Mouse (Mus musculus) adrenal gland, adult 18-20 months (tissue): ENCODE measurements around the gene Ednra. TPM values are rescaled to one million over a fixed set of nuclear protein-coding genes. Genes with fewer than 3 reads are reported as not detected.
"Not testable (repeated sequence)": the region's sequence is repeated elsewhere in the genome, so short reads cannot be mapped to it uniquely, and the experiment has no call there.

Source experiments
- DNase-seq, 2 experiments: peaks; one replicate each; pipeline ENCODE4 v3.0.0; 2021 to 2022; ENCODE audit warnings: low spot score in 2 of 2
- total RNA-seq, 2 experiments: library from RNA; stranded (reverse); gene quantifications; 1 replicate in 1 of 2; 2 replicates in 1 of 2; pipeline ENCODE4 v1.2.3; 2021

Ednra gene
- total RNA-seq, 2 experiments from 2014 or later: 21.5 to 21.9 TPM

DNA sequence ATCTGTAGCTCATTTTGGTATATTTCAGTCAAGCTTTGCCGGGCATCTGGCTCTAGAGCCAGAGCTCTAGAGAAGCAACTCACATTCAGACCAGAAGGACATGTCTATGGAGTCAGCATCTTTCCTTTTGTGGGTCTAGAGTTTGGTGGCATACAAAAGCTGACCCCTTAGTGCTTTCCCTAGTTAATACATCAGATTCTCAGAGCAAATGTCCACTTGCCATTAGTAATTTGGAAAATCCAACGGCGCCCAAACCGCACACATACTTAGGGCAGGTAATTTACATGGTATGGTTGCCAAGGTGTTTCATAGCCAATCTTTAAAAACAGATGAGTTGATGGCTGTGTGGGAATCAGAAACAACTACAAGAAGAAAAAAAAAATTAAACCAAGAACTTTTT lies 1.2 kb downstream of the Ednra start:
- DNase-seq: no peak

DNA sequence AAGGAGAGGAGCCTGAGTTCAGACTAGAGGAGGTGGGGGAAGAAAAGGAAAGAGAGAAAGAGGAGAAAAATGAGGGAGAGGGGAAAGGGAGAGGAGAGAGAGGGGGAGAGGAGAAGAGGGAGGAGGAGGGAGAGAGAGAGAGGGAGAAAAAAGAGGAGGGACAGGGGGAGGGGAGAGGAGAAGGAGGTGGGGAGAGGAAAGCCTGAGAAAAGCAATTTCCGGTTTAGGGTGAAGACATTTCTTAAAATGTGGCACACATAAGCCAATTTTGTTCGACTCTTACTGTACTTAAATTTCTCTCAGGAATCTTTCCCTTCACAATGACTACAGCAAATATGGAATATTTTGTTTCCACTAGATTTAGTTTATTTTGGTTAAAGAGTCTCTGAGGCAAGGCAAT lies 5.3 kb downstream of the Ednra start:
- no peak for DNase-seq

DNA sequence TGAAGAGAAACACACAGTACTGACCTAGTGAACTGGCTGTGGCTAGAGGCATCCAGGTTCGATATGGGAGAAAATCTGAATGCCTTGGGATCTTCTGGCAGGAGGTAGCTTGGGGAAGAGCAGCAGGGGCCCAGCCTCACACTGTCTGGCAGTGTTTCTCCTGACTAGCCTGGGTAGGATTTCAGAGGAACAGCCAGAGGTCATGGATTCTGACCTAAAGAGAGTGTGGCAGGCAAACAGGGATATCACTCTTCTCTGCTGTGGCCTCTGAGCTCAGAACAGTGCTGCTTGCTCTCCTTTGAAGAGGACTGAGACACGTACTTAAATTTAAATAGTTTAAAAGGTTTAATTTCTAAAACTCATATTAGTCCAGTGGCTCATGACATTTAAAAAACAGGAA lies 7.2 kb downstream of the Ednra start:
- no peak for DNase-seq

DNA sequence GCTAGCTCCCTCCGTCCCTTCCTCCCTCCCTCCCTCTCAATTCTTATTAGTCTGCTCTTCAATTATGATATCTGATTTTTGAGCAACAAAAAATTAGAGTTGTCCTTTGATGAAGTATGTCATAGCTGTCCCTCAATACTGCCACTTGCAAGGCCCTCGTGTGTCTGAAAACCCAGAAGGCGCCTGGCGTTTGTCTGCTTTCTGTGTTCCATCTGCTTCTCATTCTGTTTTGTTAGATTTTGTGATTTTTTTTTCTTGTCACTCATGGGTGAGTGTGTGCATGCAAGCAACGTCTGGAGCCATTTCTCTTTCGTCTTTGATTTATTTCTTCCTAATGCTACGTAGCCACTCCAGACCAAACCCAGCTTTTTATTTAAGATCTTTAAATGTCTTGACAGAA lies 9.8 kb downstream of the Ednra start:
- no peak for DNase-seq

DNA sequence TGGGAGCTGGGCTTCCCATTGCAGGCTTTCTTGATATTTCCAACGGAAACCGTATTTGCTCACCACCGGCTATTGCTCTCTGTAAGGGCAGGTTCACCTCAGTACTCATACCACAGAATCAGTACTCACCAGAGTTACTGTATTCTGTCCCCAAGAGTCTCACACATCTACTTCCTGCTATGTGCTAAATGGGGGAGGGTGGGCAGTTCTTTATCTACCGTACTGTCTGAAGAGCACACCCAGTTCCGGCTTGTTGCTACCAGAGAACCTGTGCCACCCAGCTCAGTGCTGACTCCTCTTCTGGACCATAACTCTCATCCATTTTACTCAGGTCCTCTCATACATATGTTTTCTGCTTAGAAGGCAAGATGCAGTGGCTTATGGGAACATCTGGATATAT lies 10.6 kb downstream of the Ednra start:
- no peak for DNase-seq

DNA sequence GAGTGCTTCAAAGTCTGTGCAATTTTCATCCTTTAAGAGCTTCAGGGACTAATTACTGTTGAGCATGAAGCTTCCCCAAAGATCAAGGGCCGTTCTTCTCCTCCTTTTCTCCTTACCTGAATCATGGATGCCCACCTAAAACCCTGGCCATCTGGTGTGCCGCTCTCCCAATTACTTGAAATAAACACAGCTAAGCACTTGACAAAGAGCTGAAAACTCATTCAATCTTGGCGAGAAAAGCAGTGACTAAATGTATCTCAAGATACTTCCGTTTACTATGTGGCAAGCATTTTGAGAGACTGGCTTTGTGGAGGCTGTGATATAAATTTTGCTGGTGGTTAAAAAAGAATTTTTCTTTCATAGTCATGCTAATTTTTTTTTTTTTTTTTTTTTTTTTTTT lies 19.5 kb downstream of the Ednra start:
- DNase-seq: no peak

DNA sequence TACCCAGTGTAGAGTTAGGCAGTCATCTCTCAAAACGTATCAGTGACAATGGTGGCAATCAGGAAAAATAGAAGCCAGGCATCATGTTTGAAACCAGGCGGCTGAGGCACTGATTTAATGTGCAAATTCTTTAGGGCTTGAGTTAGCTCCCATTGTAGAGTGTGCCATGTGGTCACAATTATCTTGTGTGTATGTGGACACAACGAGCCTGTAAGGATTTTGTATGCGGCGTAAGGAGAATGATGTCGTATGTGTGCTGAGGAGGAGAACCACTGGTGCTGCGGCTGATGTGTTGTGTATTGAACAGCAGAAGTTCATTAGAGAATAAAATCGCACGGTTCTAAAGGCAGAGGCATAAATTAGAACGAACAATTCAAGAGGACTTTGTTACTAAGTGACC lies 26.2 kb downstream of the Ednra start:
- no peak for DNase-seq

DNA sequence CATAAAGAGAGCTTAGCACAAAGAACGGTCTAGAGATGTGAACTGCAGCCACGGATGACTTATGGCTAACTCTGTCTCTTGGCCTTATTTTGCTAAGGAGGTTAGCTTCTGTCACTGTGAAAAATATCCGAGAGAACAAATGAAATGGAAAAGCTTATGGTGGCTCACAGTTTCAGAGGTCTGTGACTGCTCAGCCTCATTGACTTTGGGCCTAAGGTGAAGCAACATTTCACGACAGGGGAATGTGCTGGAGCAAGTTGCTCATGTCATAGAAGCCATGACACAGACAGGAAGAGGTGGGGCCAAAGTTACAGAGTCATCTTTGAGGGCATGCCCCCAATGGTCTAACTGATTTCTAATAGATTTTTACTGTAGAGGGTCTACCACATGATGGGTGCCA lies 28.1 kb downstream of the Ednra start:
- no peak for DNase-seq

DNA sequence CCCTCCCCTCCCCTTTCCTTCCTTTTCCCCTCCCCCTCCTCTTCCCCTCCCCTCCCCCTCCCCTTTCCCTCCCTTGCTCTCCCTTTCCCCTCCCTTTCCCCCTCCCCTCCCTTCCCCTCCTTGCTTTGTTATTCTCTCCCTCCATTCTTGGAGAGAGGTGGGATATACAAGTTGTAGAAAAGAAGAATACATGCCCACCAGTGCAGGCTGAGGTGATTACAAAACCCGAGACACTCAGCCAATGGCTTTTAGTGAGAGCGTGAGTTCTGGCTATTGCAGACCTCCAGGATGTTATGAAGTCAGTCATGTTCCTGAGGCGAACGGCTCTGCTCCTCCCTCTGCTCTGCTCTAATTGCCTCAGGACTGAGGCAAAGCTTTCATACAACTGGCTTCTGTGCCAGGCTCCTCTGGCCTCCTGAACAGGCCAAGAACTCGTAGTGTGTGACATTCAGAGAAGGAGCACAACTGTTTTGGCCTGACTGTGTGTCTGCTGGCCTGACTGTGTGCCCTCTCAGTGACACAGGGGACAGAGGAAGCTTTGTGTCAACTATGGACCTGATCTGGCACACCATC lies 28.7 kb downstream of the Ednra start:
- DNase-seq: no peak

DNA sequence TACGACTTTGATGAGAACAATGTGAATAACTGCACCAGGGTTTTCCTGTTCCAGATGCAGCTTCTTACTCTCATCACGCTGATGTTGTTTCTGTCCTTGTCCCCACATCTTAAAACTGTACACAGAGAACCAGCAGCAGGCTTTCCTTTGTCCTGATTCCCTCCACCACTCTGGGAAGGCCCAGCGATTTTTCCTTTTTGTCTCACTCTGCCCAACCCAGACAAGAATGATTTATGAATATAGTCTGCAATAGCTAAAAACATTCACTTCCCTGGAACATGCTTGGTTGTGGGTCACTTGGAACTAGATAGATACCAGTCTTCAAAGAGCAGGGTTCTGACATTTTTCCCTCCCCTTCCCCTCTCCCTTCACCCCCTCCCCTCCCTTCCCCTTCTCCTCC lies 29.2 kb downstream of the Ednra start:
- no peak for DNase-seq

DNA sequence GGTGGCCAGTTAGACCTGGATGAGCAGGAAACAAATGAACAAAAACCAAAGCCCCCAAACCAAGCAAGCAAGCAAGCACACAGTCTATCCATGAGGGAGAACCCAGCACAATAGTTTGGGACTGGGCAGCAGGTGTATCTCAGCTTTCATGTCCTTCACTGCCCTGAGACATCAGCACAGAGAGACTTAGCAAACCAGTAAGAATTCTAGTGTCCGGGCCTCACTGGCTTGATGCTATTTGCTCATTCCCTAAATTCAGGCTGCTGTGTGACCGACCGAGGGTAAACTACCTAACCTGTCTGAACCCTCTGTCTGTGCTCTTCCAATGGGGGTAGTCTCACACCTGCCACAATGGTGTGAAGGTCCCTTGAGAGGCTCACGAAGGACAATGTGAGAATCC lies 29.7 kb downstream of the Ednra start:
- DNase-seq: no peak

DNA sequence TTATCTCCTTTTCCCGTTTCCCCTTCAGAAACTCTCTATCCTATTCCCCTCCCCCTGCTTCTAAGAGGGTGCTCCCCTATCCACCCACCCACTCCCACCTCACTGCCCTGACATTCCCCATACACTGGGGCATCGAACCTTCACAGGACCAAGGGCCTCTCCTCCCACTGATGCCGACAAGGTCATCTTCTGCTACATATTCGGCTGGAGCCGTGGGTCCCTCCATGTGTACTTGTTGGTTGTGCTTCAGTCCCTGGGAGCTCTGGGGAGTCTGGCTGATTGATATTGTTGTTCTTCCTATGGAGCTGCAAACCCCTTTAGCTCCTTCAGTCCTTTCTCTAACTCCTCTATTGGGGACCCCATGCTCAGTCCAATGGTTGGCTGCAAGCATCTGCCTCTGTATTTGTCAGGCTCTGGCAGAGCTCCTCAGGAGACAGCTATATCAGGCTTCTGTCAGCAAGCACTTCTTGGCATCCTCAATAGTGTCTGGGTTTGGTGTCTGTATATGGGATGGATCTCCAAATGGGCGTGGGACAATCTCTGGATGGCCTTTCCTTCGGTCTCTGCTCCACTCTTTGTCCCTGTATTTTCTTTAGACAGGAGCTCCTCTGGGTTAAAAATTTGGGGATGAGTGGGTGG lies 34.7 kb downstream of the Ednra start:
- not testable (repeated sequence) for DNase-seq

DNA sequence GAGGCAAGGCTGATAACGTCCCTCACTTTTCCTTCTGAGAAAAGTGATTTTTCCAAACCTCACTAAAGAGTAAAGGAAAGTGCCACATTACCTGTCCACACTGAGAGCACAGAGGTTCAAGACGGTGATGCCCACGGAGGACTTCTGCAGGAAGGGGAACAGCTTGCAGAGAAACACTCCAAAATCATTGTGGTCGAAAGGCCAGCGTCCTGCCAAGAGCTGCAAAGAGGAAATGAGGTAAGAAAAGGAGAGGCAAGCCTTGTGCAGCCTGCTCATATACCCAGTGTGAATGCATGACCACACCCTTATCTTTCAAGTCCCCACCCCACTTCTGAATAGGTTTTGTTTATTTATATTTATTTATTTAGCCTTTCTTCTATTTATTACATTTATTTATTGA lies 35.3 kb downstream of the Ednra start:
- no peak for DNase-seq

DNA sequence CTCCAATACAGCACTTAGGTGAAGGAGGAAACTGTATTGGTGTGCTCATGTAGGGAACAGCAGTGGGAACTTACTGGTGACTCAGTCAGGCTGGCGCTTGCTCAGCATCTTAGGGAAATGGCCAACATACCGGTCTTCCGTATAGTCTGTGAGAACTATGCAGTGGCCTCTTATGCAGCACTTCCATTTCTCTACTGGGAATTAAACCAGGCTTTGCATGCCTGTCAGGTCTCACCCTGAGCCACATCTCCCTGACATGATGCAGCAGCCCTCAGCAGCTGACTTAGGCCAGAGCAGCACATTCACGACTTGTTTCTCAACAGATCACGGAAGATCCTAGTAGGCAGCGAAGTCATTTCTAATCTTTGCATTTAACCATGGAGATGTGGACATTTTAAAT lies 39.9 kb downstream of the Ednra start:
- no peak for DNase-seq

DNA sequence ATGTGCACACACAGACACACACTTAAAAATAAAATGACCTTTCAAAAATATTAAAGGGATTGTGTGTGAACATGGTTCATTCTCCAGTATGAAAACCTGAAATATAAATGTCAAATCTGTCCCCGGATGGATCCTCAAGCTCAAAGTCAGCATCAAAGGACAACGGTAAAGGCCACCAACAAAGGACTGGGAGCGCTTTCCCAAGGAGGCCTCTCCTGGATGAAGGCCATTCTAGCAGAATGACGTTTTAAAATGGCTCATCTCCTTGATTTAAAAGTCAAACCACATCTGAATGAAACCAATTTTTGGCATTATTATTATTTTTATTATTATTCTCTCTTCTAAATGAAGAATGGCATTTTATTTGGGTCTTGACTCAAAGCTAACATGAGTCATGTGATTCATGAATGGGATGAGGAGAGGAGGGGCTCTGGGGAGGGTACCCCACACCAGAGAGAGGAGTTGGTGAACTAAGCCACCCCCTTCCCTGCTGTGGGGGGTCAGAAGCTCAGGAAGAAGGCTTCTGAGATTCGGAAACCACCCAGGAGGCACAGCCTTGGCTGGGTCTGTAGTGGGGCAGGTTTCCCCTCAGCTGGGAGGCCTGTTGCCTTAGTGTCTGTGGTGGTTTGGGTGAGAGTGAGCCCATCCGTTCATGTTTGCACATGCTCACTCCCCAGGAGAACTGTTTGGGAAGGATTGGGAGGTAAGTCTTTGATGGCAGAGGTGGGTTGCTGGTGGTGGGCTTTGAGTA lies 40.7 kb downstream of the Ednra start:
- DNase-seq: no peak

DNA sequence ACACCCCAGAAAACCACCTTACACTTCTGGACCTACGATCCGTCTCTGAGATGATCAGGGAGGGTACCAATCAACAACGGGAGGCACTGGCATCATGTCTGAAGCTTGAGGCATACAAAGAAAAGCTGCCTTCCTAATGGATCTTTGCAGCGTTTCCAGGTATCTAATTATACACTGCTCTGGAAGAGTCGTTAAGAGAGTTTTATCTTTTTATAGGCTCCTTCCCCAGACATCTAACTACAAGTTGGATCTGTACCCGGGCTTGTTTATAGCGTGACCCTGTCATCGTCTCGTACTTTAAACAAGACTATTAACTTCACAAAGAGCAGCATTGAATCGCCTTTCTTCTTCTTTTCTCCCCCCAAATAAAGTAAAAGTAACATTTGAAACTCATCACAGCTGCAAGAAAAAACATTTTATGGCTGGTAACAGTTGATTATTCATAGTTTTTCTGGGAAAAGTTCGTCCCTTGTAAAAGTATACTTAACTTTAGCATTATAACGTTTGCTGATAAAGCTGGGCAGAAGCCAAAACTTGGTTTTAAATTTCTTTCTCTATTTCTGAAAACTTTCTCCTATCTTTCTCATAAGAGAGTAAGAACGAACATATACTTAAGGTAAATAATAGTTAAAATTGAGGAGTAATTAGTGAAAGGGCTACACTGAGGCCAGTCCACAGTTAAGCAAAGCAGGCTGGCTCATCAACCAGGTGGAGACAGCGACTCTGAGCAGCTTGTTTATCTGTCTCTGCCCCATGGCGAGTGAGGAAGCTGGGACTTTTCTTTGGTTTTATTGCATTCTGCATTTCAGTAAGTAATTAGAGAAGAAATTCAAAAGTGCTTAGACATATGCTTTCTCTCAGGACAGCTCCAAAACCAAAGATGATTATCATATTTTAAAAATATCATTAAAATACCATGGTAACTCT lies 42.0 kb downstream of the Ednra start:
- no peak for DNase-seq

DNA sequence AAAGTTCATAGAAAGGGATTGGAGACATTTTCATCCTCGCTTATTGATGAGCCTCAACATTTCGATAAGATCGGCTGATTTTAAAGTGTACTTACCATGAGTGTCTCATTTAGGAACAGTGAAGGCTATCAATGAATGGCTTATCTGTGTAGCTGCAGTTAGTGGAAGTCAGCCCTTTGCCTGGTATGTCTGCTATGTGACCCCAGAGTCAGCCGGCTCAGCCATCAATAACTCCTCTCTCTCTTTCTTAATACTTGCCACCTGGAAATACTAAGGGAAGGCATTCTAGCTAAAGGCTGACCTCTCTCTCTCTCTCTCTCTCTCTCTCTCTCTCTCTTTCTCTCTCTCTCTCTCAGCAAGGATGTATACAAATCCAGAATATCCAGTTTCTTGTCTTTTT lies 52.2 kb downstream of the Ednra start:
- no peak for DNase-seq

DNA sequence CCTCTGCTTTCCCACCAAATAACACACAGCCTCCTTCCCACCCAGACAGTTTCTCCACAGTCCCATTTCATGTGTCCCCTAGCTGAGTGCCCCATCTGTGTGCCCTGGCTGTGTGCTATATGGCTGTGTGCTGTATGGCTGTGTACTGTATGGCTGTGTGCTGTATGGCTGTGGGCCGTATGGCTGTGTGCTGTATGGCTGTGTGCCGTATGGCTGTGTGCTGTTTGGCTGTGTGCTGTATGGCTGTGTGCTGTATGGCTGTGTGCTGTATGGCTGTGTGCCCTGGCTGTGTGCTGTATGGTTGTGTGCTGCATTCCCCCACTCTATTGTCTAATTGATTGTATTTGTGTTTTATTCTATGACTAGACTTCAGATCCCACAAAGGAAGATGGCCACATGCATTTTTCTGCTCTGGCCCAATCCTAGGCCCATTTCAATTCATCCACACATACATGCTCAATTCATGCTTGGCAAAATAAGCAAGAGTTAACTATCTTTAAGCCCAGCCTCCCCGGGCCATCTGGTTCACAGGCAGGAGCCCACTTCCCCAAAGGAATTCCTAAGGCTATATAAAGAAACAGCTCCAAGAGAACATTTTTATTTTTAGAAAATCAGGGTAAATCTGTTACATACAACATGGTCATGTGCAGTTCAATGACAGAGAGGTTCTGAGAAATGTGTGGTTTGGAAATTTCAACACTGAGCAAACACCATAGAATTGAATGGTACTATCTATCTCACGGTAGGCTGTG lies 53.5 kb downstream of the Ednra start:
- no peak for DNase-seq

DNA sequence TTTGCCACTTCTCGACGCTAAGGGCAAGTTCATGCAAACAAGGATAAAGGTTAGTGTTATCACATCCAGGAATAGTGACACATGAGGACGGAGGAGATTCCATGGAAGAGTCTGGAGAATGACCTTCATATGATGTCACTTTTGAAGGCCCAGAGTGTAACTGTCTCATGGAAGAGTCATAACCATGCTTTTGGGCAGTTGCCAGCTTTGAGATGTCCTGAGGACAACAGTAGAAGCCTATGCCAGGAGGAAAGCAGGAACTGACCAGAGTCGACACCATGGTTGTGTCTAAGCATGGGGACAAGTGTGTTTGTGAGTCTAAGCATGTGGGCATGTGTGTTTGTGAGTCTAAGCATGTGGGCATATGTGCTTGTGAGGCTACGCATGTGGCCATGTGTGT lies 56.3 kb downstream of the Ednra start:
- peak in 1 of 2 experiments; percentile 62 for DNase-seq

DNA sequence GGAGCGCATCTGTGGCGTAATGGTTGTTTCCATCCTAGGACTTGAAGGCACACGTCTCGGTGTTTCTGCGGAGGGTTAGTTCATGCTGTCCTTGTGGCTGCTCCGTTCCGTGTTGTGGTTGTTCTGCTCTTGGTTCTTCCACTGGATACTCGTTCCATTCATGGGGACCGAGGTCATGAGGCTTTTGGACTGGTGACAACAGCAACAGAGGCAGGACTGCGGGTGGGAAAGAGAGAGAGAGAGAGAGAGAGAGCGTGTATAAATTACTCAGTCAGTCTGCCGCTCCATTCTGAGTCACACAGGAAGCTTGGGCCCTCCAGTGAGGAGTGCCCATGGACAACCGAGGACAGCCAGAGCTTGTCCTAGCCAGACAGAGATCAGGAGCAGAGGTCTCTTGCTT lies 59.4 kb downstream of the Ednra start:
- no peak for DNase-seq

DNA sequence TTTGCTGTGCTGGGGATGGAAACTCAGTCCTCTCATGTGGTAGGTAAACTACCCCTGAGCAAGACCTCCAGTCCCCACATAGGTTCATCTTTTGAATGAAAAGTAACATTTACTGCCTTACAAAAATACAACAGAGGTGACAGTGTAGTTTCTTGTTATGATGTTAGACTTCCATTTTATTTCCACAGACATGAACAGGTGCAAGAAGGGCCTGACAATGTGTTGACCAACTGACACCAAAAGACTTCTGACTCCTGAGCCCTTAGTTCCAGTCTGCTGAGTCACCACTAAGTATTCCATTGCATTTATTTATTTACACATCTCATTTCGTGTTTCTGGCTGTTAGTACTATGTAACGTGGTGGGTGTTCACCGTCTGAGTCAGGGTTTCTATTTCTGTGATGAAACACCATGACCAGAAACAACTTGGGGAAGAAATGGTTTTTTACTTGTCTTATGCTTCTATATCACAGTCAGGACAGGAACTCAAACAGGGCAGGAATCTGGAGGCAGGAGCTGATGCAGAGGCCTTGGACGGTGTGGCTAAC lies 64.7 kb downstream of the Ednra start:
- DNase-seq: no peak
